Mouse (Mus musculus): ENCODE data around the gene Nudt21. TPM values are rescaled to one million over a fixed set of nuclear protein-coding genes. Genes with fewer than 3 reads are reported as not detected.

Gene Nudt21
- polyA plus RNA-seq, 1 experiment from 2014 or later = 147 TPM

DNA sequence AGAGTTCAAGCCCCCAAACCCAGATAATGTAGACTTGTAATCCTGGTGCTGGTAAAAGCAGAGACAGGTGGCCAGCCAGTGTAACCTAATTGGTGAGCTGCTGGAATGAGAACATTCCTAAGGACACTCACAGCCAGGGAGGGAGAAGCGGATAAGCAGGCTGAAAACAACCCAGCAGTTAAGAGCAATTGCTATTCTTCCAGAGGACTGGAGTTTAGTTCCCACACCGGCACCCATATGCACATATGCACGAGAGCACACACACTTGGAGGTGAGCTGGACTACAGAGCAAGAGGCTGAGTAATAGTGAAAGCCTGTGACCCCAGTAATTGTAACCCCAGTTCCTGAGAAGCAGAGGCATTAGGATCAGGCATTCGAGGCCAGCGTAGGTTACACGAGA is 12.9 kb downstream of the Nudt21 start:
- 95% methylated on average over 6 of the region's 6 CpGs for WGBS
- Histone ChIP-seq H3K27me3 (ENCODE audit: low read depth, poor library complexity, severe bottlenecking) (no peaks in the 10 kb centered on the region), H3K9me3 (replicated peaks) (no peaks in the 10 kb centered on the region), H3K27ac (no peak overlapping the region), H3K36me3 (peaks cover 89% of the 10 kb centered on the region), H3K4me1 (no peaks in the 10 kb centered on the region), H3K4me3 (no peak overlapping the region)
- DNase-seq (ENCODE audit: low spot score) = no peak

DNA sequence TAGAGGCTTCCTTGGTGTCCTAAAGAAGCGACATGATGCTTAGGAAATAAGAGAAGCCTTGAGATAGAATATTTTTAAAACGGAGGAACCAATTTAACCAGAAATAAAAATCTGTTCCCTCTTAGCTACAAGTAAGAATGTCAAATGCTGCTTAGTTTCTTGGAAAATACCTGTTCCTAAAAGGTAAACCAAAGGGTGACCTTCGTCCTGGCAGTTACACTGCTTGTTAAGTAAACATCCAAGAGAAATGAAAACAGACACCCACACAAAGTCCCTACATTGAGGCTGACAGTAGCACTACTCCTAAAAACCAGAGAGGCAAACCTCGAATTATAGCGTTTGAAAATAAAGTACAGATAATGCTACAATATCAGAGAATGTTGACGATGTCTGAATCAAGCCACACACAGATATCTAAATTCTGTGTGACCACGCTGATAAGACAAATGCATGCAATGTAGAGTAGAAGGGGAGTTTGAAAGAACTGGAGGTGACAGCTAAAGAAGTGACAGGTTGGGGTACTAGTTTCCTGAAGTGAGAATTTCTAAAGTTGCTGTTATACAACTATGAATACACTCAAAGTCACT is 23.7 kb downstream of the Nudt21 start:
- WGBS = 43% methylated on average over 7 of the region's 7 CpGs
- H3K27ac ChIP-seq = peak overlapping the region; percentile 97
- H3K9me3 ChIP-seq (replicated peaks) = no peaks in the 10 kb centered on the region
- H3K36me3 ChIP-seq = peaks cover 12% of the 10 kb centered on the region; the same call in 1 of the 2 replicates
- peak overlapping the region; percentile 93 for H3K4me3 ChIP-seq
- H3K4me1 ChIP-seq = peaks cover 28% of the 10 kb centered on the region
- H3K27me3 ChIP-seq (ENCODE audit: low read depth, poor library complexity, severe bottlenecking) = no peaks in the 10 kb centered on the region
- DNase-seq (ENCODE audit: low spot score) = no peak

DNA sequence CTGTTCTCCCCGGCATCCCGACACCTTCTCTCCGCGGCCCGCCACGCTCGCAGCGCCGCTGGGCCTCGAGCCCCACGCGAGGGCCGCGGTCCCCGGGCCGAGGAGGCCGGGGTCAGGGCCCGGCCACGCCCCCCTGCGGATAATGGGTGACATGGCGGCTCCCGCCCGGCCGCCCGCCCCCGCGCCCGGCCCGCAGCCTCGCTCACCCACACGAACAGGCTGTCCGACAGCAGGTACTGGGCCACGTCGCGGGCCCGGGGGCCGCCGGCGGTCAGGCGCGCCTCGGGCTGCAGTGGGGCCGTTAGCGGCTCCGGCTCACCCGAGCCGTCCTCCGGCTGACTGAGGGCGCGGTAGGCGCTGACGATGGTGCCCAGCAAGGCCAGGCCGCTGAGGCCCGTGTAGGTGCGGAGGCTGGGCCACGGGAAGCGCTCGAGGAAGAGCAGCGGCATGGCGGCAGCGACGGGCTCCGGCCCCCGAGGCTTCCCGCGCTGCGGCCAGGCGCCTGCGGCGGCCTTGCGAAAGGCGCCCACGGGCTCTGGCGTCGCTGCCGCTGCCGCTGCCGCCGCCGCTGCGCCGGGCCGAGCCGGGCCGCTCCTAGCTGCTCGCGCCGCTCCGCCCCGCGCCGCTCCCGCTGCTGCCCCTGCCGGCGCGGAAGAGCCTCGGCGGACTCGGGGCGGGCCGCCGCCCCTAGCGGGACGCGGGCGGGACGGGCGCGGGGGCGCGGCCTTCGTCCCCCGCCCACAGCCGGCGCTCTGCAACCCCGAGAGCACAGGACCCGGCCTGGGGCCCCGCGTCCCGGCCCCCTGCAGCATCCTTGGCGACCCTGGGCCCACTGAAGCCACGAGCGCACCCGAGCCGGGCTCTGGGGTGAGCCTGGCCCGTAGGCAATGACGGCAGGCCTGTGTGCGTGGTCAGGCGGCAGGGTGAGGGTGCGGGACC is 24.5 kb downstream of the Nudt21 start, which contains the start of gene Amfr:
Gene Amfr (minus strand): TSS at position 830 of the 939 bp plus-strand sequence.
- Histone ChIP-seq H3K36me3 (peaks cover 12% of the 10 kb centered on the region; the same call in 1 of the 2 replicates), H3K4me3 (peak within 1 kb of the TSS; percentile 93), H3K27ac (peak within 1 kb of the TSS; percentile 97), H3K27me3 (ENCODE audit: low read depth, poor library complexity, severe bottlenecking) (no peaks in the 10 kb centered on the region), H3K9me3 (replicated peaks) (no peaks in the 10 kb centered on the region), H3K4me1 (peaks cover 28% of the 10 kb centered on the region)
- 2% methylated on average over 128 of the region's 130 CpGs for WGBS
- peak; percentile 83 for DNase-seq (ENCODE audit: low spot score)

DNA sequence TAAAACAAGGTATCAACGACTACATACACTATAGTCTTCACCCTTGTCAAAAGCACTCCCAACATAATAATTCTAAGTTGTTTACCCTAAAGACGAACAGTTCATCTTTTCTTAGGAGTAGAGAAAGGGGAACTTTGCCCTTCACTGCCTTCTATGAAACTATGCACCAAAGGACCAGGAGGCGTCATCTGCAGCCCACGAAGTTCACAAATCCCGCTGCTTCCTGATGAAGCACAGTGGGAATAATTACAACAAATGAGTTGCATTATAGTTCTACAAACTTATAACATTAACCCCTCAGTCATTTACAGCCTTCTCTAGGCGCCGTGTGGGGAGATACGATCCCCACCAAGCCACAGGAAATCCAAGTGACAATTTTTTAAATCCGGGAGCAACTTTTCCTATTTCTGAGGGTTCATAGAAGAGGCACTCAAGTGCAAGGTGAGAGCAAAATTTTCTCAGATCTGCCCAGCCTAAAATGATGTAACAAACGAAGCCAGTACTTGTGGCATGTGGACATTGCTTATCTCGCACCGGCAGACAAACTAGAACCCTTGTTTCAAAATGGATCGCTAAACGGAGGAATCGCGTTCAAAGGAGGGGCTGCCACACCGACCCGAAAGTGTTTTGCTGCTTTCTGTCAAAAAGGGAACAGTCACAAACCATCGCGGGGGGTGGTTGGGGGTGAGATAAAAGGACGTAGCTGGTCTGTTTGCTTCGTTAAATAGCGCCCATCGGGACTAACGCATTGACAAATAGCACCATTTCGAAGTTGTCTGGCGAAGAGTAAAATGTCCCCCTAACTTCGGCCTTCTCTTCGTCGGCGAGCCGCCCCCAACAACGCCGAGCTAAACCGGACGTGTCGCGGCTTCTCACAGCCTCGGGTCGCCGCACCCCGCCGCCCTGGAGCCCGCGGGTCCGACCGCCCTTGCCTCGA is 25.5 kb downstream of the Nudt21 start:
- DNase-seq (ENCODE audit: low spot score) = no peak
- peaks cover 14% of the 10 kb centered on the region for H3K36me3 ChIP-seq
- peaks cover 28% of the 10 kb centered on the region for H3K4me1 ChIP-seq
- peak overlapping the region; percentile 97 for H3K27ac ChIP-seq
- H3K27me3 ChIP-seq (ENCODE audit: low read depth, poor library complexity, severe bottlenecking) = no peaks in the 10 kb centered on the region
- H3K9me3 ChIP-seq (replicated peaks) = no peaks in the 10 kb centered on the region
- 5% methylated on average over 48 of the region's 48 CpGs for whole genome bisulfite sequencing
- H3K4me3 ChIP-seq = peak overlapping the region; percentile 93

DNA sequence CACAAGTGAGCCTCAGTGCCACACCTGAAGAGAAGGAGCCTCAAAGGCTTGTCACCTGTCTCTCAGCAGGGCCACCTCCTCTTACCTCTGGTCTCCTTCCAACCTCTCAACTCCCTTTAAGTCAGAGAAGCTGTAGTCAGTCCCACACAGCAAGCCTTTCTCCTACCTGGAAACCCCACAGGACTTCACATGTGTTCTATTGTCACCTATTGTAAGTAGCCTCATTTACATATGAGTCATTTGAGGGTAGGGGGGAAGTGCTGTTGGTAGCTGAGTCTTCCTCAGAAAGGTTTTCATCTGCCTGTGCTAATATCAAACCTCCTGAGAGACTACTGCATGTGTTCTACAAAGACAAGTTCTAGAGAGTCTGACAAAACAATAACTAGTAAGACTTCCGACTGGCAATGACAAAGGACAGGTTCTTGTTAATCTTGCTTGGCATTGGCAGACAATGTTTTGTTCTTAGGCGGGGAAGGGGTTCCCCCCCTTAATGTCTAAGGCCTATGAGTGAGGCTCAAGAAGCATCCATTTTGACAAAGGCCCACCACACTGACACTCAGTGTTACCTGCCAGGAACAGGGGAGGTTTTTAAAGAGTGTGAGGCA is 26.6 kb downstream of the Nudt21 start:
- DNase-seq (ENCODE audit: low spot score) = no peak

DNA sequence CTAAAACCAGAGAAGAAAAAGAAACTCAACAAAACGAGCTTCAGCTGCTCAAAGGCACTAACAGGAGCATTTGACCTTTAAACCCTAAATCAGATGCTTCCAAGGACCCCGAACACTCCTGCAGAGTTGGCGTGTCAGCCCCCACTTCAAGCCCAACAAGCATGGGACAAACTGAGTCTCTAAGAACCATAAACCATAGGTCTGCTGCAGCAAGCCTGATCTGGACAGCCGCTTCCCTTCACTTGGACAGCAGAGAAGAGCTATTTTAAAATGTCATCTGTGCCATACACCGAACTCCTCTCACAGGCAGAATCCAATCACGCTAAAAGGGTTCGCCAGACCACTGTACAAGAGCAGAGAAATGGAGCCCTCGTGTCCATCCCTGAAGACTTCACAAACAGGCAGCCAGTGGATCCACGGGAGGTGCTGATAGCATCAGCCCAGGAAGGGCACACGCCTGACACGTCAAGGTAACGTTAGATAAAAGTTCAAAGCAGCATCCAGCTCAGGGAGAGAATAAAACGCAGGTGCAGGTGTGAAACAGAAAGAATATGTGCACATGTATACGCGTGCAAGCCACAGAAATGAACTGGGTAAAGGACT is 27.5 kb downstream of the Nudt21 start:
- WGBS = 70% methylated on average over 15 of the region's 15 CpGs
- no peak for DNase-seq (ENCODE audit: low spot score)
- Histone ChIP-seq H3K9me3 (replicated peaks) (no peaks in the 10 kb centered on the region), H3K27me3 (ENCODE audit: low read depth, poor library complexity, severe bottlenecking) (no peaks in the 10 kb centered on the region), H3K36me3 (peaks cover 16% of the 10 kb centered on the region), H3K27ac (no peak overlapping the region), H3K4me3 (no peak overlapping the region), H3K4me1 (peaks cover 28% of the 10 kb centered on the region)

More for the DNA sequence above, 26.6 kb downstream of the Nudt21 start:
- Histone ChIP-seq H3K9me3 (replicated peaks) (no peaks in the 10 kb centered on the region), H3K27me3 (ENCODE audit: low read depth, poor library complexity, severe bottlenecking) (no peaks in the 10 kb centered on the region), H3K4me3 (no peak overlapping the region), H3K27ac (no peak overlapping the region), H3K36me3 (peaks cover 16% of the 10 kb centered on the region), H3K4me1 (peaks cover 28% of the 10 kb centered on the region)
- WGBS = 65% methylated on average over 2 of the region's 2 CpGs

DNA sequence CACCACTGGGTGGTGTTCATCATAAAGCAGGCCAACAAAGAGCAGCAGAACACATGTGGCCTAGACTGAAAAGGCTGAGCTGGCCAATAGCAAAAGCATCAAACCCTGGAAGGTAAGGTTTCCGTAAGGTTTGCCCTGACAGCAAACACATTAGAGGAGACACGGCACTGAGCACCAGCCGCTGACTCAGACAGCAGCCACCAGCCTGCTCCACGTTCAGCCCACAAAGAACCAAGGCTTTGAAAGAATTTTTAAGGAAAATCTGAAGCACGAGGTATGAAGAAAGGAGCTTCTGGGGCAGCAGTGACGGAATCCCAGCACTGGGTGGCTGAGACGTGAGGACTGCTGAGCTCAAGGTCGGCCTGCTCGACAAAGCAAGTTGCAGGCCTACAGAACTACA is 32.7 kb downstream of the Nudt21 start:
- Histone ChIP-seq H3K27ac (no peak overlapping the region), H3K36me3 (peaks cover 58% of the 10 kb centered on the region), H3K27me3 (ENCODE audit: low read depth, poor library complexity, severe bottlenecking) (no peaks in the 10 kb centered on the region), H3K9me3 (replicated peaks) (no peaks in the 10 kb centered on the region), H3K4me3 (no peak overlapping the region), H3K4me1 (peaks cover 5% of the 10 kb centered on the region)
- no peak for DNase-seq (ENCODE audit: low spot score)
- 92% methylated on average over 9 of the region's 9 CpGs for WGBS

- Histone ChIP-seq H3K4me1 (no peaks in the 10 kb centered on the region), H3K9me3 (replicated peaks) (no peaks in the 10 kb centered on the region), H3K27ac (no peak overlapping the region), H3K27me3 (ENCODE audit: low read depth, poor library complexity, severe bottlenecking) (no peaks in the 10 kb centered on the region), H3K4me3 (no peak overlapping the region), H3K36me3 (peaks cover 70% of the 10 kb centered on the region)
- 95% methylated on average over 2 of the region's 2 CpGs for WGBS
- no peak for DNase-seq (ENCODE audit: low spot score)
These were observed 37.9 kb downstream of the Nudt21 start for GRCm38 (mm10) chr8:93998961-93999360.

DNA sequence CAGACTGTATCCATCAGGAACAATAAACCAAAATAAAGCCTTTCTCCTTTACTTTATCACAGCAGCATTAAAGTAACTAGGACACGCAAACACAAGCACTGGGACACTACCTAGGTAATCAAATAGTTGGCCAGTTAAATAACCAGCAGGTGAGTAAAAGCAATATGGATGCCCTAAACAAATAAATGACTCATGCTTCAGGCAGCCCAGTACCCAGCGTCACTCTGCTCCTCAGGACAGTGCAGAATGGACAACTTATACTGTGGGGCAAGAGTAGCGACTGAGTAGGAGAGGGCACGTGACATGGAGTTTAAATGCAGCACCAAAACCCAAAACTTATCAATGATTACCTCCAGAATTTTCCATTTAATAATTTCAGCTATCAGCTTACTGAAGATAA is 47.1 kb downstream of the Nudt21 start:
- Histone ChIP-seq H3K9me3 (replicated peaks) (no peaks in the 10 kb centered on the region), H3K36me3 (peaks cover 70% of the 10 kb centered on the region), H3K4me3 (no peak overlapping the region), H3K27me3 (ENCODE audit: low read depth, poor library complexity, severe bottlenecking) (no peaks in the 10 kb centered on the region), H3K27ac (no peak overlapping the region), H3K4me1 (no peaks in the 10 kb centered on the region)
- WGBS = 95% methylated on average over 4 of the region's 4 CpGs
- no peak for DNase-seq (ENCODE audit: low spot score)

- WGBS = 90% methylated on average over 3 of the region's 3 CpGs
- H3K9me3 ChIP-seq (replicated peaks) = no peaks in the 10 kb centered on the region
- H3K36me3 ChIP-seq = peaks cover 87% of the 10 kb centered on the region
- H3K4me3 ChIP-seq = no peak overlapping the region
- no peak for DNase-seq (ENCODE audit: low spot score)
- no peak overlapping the region for H3K27ac ChIP-seq
- no peaks in the 10 kb centered on the region for H3K4me1 ChIP-seq
- no peaks in the 10 kb centered on the region for H3K27me3 ChIP-seq (ENCODE audit: low read depth, poor library complexity, severe bottlenecking)
These were observed 52.1 kb downstream of the Nudt21 start for GRCm38 (mm10) chr8:93984731-93985130.

DNA sequence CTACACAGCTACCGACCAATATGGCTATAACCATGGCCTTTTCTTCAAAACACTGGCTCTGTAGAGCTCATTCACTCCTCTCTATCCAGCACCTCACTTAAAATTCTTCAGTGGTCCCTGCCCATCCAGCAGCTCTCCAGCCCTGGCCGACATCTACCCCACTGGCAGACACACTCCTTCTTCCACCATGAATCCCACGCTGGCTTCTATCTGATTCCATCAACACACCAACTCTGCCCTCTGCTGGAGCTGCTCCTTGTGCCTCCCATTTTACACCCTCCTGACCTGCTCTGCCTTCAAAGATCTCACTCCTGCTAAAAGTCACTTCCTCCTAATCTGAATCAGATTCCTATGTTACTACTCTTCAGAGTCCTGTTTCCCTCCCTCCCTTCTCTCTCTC is 53.0 kb downstream of the Nudt21 start:
- no peaks in the 10 kb centered on the region for H3K4me1 ChIP-seq
- 92% methylated on average over 3 of the region's 3 CpGs for WGBS
- H3K27ac ChIP-seq = no peak overlapping the region
- no peak for DNase-seq (ENCODE audit: low spot score)
- H3K36me3 ChIP-seq = peaks cover 88% of the 10 kb centered on the region
- H3K27me3 ChIP-seq (ENCODE audit: low read depth, poor library complexity, severe bottlenecking) = no peaks in the 10 kb centered on the region
- no peak overlapping the region for H3K4me3 ChIP-seq
- H3K9me3 ChIP-seq (replicated peaks) = no peaks in the 10 kb centered on the region

DNA sequence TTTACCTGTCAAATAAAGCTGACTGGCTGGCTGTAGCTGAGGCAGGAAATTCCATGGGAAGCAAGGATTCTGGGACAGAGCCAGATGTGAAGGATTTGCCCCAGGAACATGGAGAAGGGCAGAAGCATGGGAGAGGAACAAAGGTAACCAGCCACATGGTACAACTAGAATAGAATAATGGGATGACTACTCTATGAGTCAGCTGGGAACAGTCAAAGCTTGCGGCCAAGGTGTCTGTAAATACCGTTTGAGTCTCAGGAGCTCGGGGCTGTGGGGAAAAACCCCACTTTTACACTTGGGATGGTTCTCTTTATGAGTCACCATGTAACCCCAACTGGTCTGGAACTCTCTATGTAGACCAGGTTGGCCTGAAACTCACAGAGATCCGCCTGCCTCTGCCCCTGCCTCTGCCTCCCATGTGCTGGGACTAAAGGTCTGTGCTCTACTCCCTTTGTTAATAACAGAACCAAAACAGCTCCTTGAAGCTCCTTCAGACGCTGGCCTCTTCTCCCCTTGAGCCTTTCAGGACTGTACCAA is 55.1 kb downstream of the Nudt21 start:
- H3K36me3 ChIP-seq = peaks cover 96% of the 10 kb centered on the region
- no peak overlapping the region for H3K4me3 ChIP-seq
- WGBS = 93% methylated on average over 5 of the region's 5 CpGs
- H3K27ac ChIP-seq = no peak overlapping the region
- H3K4me1 ChIP-seq = no peaks in the 10 kb centered on the region
- no peaks in the 10 kb centered on the region for H3K27me3 ChIP-seq (ENCODE audit: low read depth, poor library complexity, severe bottlenecking)
- no peaks in the 10 kb centered on the region for H3K9me3 ChIP-seq (replicated peaks)
- no peak for DNase-seq (ENCODE audit: low spot score)

Data from limb, embryonic 10.5 days (tissue).